Mouse (Mus musculus): ENCODE measurements around the gene Stk32c.

Gene Stk32c

GRCm38 (mm10) chr7:139136906-139137491 is 76.1 kb downstream of the Stk32c start:
- DNase-seq, result no peak

GRCm38 (mm10) chr7:139135236-139135635 is 77.9 kb downstream of the Stk32c start:
- no peak for DNase-seq

- DNase-seq, result no peak
Observed at GRCm38 (mm10) chr7:139133446-139133845, 79.7 kb downstream of the Stk32c start.

GRCm38 (mm10) chr7:139131538-139131937 is 81.6 kb downstream of the Stk32c start:
- no peak for DNase-seq

GRCm38 (mm10) chr7:139130361-139130760 is 82.7 kb downstream of the Stk32c start:
- DNase-seq, result no peak

- no peak for DNase-seq
Observed at GRCm38 (mm10) chr7:139128994-139129393, 84.1 kb downstream of the Stk32c start.

GRCm38 (mm10) chr7:139126549-139126948 is 86.6 kb downstream of the Stk32c start:
- no peak for DNase-seq

GRCm38 (mm10) chr7:139125881-139126280 is 87.2 kb downstream of the Stk32c start:
- no peak for DNase-seq

GRCm38 (mm10) chr7:139119775-139120153 is 93.3 kb downstream of the Stk32c start:
- DNase-seq, result no peak

- DNase-seq, result peak; percentile 35 to 36
Observed at GRCm38 (mm10) chr7:139119152-139119774, 93.8 kb downstream of the Stk32c start.

- no peak for DNase-seq
Observed at GRCm38 (mm10) chr7:139107908-139108650, 105.0 kb downstream of the Stk32c start.

GRCm38 (mm10) chr7:139105705-139106104 is 107.4 kb downstream of the Stk32c start:
- no peak for DNase-seq

GRCm38 (mm10) chr7:139105076-139105475 is 108.0 kb downstream of the Stk32c start:
- DNase-seq, result no peak

- DNase-seq, result no peak
Observed at GRCm38 (mm10) chr7:139103960-139104381, 109.1 kb downstream of the Stk32c start.

- DNase-seq, result no peak
Observed at GRCm38 (mm10) chr7:139101826-139102225, 111.3 kb downstream of the Stk32c start.

GRCm38 (mm10) chr7:139101286-139101804 is 111.8 kb downstream of the Stk32c start:
- no peak for DNase-seq

- no peak for DNase-seq
Observed at GRCm38 (mm10) chr7:139100531-139101095, 112.5 kb downstream of the Stk32c start.

GRCm38 (mm10) chr7:139096399-139096798 is 116.7 kb downstream of the Stk32c start:
- DNase-seq, result no peak

GRCm38 (mm10) chr7:139095282-139095681 is 117.8 kb downstream of the Stk32c start:
- DNase-seq, result no peak

- DNase-seq, result no peak
Observed at GRCm38 (mm10) chr7:139094761-139095160, 118.3 kb downstream of the Stk32c start.

GRCm38 (mm10) chr7:139093781-139094180 is 119.3 kb downstream of the Stk32c start:
- no peak for DNase-seq

- no peak for DNase-seq
Observed at GRCm38 (mm10) chr7:139093124-139093523, 120.0 kb downstream of the Stk32c start.

- DNase-seq, result no peak
Observed at GRCm38 (mm10) chr7:139092676-139093075, 120.4 kb downstream of the Stk32c start.

GRCm38 (mm10) chr7:139091681-139092080 is 121.4 kb downstream of the Stk32c start:
- DNase-seq, result no peak
